Mouse (Mus musculus) myocyte (in vitro differentiated cells): ENCODE measurements around the gene Dll4.

ENCODE experiments used
- POLR2A ChIP-seq: IDR thresholded peaks from one replicate; pipeline ENCODE4 v1.6.1; 2011; ENCODE audit warnings: low read depth, mild to moderate bottlenecking, control low read depth, moderate library complexity; ENCODE audit not compliant: insufficient read length
- TCF3 ChIP-seq: IDR thresholded peaks from one replicate; pipeline ENCODE4 v1.6.1; 2011; ENCODE audit warnings: low read depth, control low read depth; ENCODE audit not compliant: insufficient read length
- USF1 ChIP-seq: IDR thresholded peaks from one replicate; pipeline ENCODE4 v1.6.1; 2011; ENCODE audit warnings: low read depth, mild to moderate bottlenecking, control low read depth, moderate library complexity

- TF ChIP-seq TCF3 (no peak), POLR2A (no peak), USF1 (no peak)
Observed at GRCm38 (mm10) chr2:119323866-119324575, 1.6 kb upstream of the Dll4 start.
